Mouse (Mus musculus) layer of hippocampus, adult 6 months (tissue): ENCODE data around the gene Igfbp2. TPM values are rescaled to one million over a fixed set of nuclear protein-coding genes. Genes with fewer than 3 reads are reported as not detected.

Experiments used
- long read RNA-seq, 2 experiments: library from polyadenylated mRNA; unstranded; transcript quantifications; one replicate each; pipeline ENCODE4 v2.0.0; 2019 to 2020
- polyA plus RNA-seq: library from polyadenylated mRNA; unstranded; fragments of <200 nt; fragmentation: Nextera tagmentation; gene quantifications from 2 replicates; pipeline ENCODE4 v1.2.3, GENCODE M21; 2021

The Igfbp2 gene
- 54.0 and 151 TPM in 2 replicates for polyA plus RNA-seq
- long read RNA-seq, experiment 1, transcript Igfbp2-201 (4 exons, 1,307 nt), result major isoform, 86 of 94 reads
- long read RNA-seq, experiment 1, partial matches to known transcripts, result 2 of 94 reads
- long read RNA-seq, experiment 1, other reads (novel, unspliced or antisense), result 3 of 94 reads
- long read RNA-seq, experiment 2, transcript Igfbp2-201 (4 exons, 1,307 nt), result major isoform, 87 of 89 reads
- long read RNA-seq, experiment 2, partial matches to known transcripts, result 0 of 89 reads
- long read RNA-seq, experiment 2, other reads (novel, unspliced or antisense), result 1 of 89 reads

GRCm38 (mm10) chr1:72823751-72824706 lies at the start of gene Igfbp2:
Gene Igfbp2 (plus strand): TSS chr1:72824503.

DNA sequence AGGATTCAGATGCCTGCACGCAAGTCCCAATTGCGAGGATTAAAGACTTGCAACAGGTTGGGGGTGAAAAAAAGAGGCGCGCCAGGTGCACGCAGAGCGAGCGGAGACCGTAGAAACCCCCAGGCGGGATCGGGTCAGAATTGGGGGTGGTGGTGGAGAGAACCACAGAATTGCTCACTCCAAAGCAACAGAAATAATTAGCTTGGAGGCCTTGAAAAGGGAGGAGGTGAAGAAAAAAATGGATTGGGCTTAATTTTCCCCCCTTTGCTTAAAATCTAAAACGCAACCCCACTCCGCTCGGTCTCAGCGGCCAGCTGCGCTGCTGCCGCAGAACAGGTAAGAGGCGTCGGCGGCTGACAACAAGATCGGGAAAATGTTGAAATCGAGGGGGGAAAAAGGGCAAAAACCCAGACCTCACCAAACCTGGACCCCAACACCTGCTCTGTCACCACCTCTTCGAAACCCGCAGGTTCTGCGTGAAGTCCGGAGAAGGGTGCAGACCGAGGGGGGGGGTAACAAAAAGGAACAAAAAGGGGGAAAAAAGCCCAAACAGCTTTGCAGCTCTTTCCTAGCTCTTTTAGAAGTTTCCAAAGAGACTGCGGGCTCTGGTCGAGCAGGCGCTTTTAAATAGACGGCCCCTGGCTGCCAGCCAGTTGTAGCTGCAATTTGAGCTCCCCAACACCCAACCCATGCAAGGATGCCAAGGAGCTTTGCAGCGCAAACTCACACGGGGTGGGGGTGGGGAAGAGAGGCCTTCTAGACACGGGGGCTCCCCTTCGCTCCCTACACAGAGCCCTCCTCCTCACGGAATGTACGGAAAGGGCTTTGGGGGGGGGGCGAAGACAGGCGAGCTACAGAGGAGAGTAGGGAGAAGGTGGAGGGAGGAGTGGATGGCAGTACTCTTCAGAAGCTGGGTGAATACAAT lies 50.2 kb downstream of the Igfbp2 start, which contains the start of gene Igfbp5:
TSS of gene Igfbp5 (minus strand) at position 598 of the 925 bp plus-strand sequence.

Other genes starting within 250 kb of the Igfbp2 start
- 23.7 and 23.8 TPM in 2 replicates for gene Smarcal1, start 241.3 kb upstream of the Igfbp2 start, polyA plus RNA-seq
- not detected in 2 replicates for gene Ankar, start 123.9 kb upstream of the Igfbp2 start, polyA plus RNA-seq
- 1,687 and 1,757 TPM in 2 replicates for gene Rpl37a, start 113.2 kb upstream of the Igfbp2 start, polyA plus RNA-seq
- 8.2 TPM in 2 replicates for gene Igfbp5, start 50.4 kb downstream of the Igfbp2 start, polyA plus RNA-seq
- gene Tnp1, start 191.4 kb downstream of the Igfbp2 start, polyA plus RNA-seq, result not detected in 2 replicates